Mouse (Mus musculus) adrenal gland, postnatal 14 days (tissue): ENCODE results near the gene Kctd21. TPM values are rescaled to one million over a fixed set of nuclear protein-coding genes. Genes with fewer than 3 reads are reported as not detected.

ENCODE experiments used
- DNase-seq: peaks from one replicate; pipeline ENCODE4 v3.0.0; 2021; ENCODE audit warnings: mixed read lengths
- total RNA-seq: library from RNA; stranded (reverse); gene quantifications from 2 replicates; pipeline ENCODE4 v1.2.3, GENCODE M21; 2021

Kctd21 gene
- total RNA-seq, 1 experiment from 2014 or later = 5.8 TPM

- DNase-seq = no peak
Measured at GRCm38 (mm10) chr7:97324342-97324741, 7.8 kb upstream of the Kctd21 start.

GRCm38 (mm10) chr7:97325156-97325985 lies 6.8 kb upstream of the Kctd21 start:
- peak; percentile 19 for DNase-seq

- no peak for DNase-seq
Measured at GRCm38 (mm10) chr7:97327376-97327775, 4.8 kb upstream of the Kctd21 start.

GRCm38 (mm10) chr7:97328891-97329588 lies 3.1 kb upstream of the Kctd21 start:
- DNase-seq = no peak

GRCm38 (mm10) chr7:97329676-97330075 lies 2.5 kb upstream of the Kctd21 start:
- no peak for DNase-seq

GRCm38 (mm10) chr7:97330931-97331645 lies 1.0 kb upstream of the Kctd21 start:
- DNase-seq = peak; percentile 37

GRCm38 (mm10) chr7:97332667-97333041 lies 527 bp downstream of the Kctd21 start:
- no peak for DNase-seq

- no peak for DNase-seq
Measured at GRCm38 (mm10) chr7:97333113-97333898, 1.2 kb downstream of the Kctd21 start.

GRCm38 (mm10) chr7:97334406-97334805 lies 2.3 kb downstream of the Kctd21 start:
- no peak for DNase-seq

GRCm38 (mm10) chr7:97336678-97337077 lies 4.6 kb downstream of the Kctd21 start:
- no peak for DNase-seq

GRCm38 (mm10) chr7:97338593-97338992 lies 6.5 kb downstream of the Kctd21 start:
- no peak for DNase-seq

GRCm38 (mm10) chr7:97339623-97340022 lies 7.5 kb downstream of the Kctd21 start:
- DNase-seq = no peak

GRCm38 (mm10) chr7:97340907-97341849 lies 9.1 kb downstream of the Kctd21 start:
- no peak for DNase-seq

- DNase-seq = no peak
Measured at GRCm38 (mm10) chr7:97342961-97343360, 10.8 kb downstream of the Kctd21 start.

- DNase-seq = no peak
Measured at GRCm38 (mm10) chr7:97344655-97345054, 12.5 kb downstream of the Kctd21 start.

GRCm38 (mm10) chr7:97345229-97345871 lies 13.2 kb downstream of the Kctd21 start:
- no peak for DNase-seq

GRCm38 (mm10) chr7:97346111-97346821 lies 14.1 kb downstream of the Kctd21 start:
- no peak for DNase-seq

GRCm38 (mm10) chr7:97346822-97347166 lies 14.7 kb downstream of the Kctd21 start:
- DNase-seq = no peak

GRCm38 (mm10) chr7:97347464-97347863 lies 15.3 kb downstream of the Kctd21 start:
- no peak for DNase-seq

GRCm38 (mm10) chr7:97348318-97348717 lies 16.2 kb downstream of the Kctd21 start:
- DNase-seq = no peak
